Mouse (Mus musculus) embryonic facial prominence, embryonic 14.5 days (tissue): Measurements from ENCODE around the gene Cdc34. TPM values are rescaled to one million over a fixed set of nuclear protein-coding genes. Genes with fewer than 3 reads are reported as not detected.

Source experiments
- ATAC-seq: fragments of 200-750 bp; cut with Nextera tagmentation; 2 replicates; pipeline ENCODE4 v1.8.0; 2017; ENCODE audit warnings: low read depth, moderate number of reproducible peaks, moderate TSS enrichment
- DNase-seq: peaks from one replicate; pipeline ENCODE4 v3.0.0-alpha.2; 2015; ENCODE audit warnings: low spot score
- H3K27ac ChIP-seq: fragments of 300-500 bp; sonication (generic); replicated peaks from 2 replicates; pipeline ENCODE4 v1.5.1; 2014; ENCODE audit warnings: low read depth, mild to moderate bottlenecking, low read length, moderate library complexity
- H3K27me3 ChIP-seq: fragments of 300-500 bp; sonication (generic); replicated peaks from 2 replicates; pipeline ENCODE4 v1.6.1; 2014; ENCODE audit warnings: low read length; ENCODE audit not compliant: control insufficient read depth, insufficient read depth
- H3K36me3 ChIP-seq: fragments of 300-500 bp; sonication (generic); 2 replicates; pipeline ENCODE4 v1.6.1; 2014; ENCODE audit warnings: low read length, mixed read lengths; ENCODE audit not compliant: control insufficient read depth, insufficient read depth
- H3K4me1 ChIP-seq: fragments of 300-500 bp; sonication (generic); 2 replicates; pipeline ENCODE4 v1.6.1; 2014; ENCODE audit warnings: antibody characterized with exemption, low read length; ENCODE audit not compliant: control insufficient read depth, insufficient read depth
- H3K4me2 ChIP-seq: fragments of 300-500 bp; sonication (generic); 2 replicates; pipeline ENCODE4 v1.6.1; 2014; ENCODE audit warnings: low read depth, mild to moderate bottlenecking, low read length, moderate library complexity, mixed read lengths
- H3K4me3 ChIP-seq: fragments of 300-500 bp; sonication (generic); 2 replicates; pipeline ENCODE4 v1.5.1; 2014; ENCODE audit warnings: low read depth, mild to moderate bottlenecking, low read length
- H3K9ac ChIP-seq: fragments of 300-500 bp; sonication (generic); 2 replicates; pipeline ENCODE4 v1.6.1; 2014; ENCODE audit warnings: low read depth, mild to moderate bottlenecking, low read length, moderate library complexity, mixed read lengths
- H3K9me3 ChIP-seq: fragments of 300-500 bp; sonication (generic); 2 replicates; pipeline ENCODE4 v1.6.1; 2016; ENCODE audit warnings: low read length; ENCODE audit not compliant: control insufficient read depth
- WGBS: fragments of 180-500 bp; shearing (Covaris S2); extraction: QIAGEN DNeasy Blood & Tissue Kit; methylation state at CpG from one replicate; pipeline ENCODE4 v1.1.7; 2014; 5-methylcytosine and 5-hydroxymethylcytosine counted together
- polyA plus RNA-seq: library from polyadenylated mRNA; unstranded; fragments of >200 nt; fragmentation: Nextera tagmentation; extraction: Ambion mirVana; gene quantifications from 2 replicates; pipeline ENCODE4 v1.2.1, GENCODE M21; 2014

Gene Cdc34
- polyA plus RNA-seq, 1 experiment from 2014 or later: 106 TPM

- peak within 1 kb of the TSS; percentile 93 for H3K4me3 ChIP-seq
- DNase-seq (peak; percentile 95), ATAC-seq (peak; percentile 85)
- 0 out of 2 replicates have a peak, but pooled peaks cover 4% of the 10 kb centered on the region for H3K4me1 ChIP-seq
- no peaks in the 10 kb centered on the region for H3K9me3 ChIP-seq
- H3K36me3 ChIP-seq: no peaks in the 10 kb centered on the region
- no peaks in the 10 kb centered on the region for H3K27me3 ChIP-seq
- 0% methylated on average over 32 of the region's 45 CpGs for WGBS
- peak within 1 kb of the TSS; percentile 81 for H3K4me2 ChIP-seq
- H3K27ac ChIP-seq: peak within 1 kb of the TSS; percentile 92
- H3K9ac ChIP-seq: peak within 1 kb of the TSS; percentile 88
Measured at GRCm38 (mm10) chr10:79668771-79669575, 13.0 kb upstream of the Cdc34 start, which contains the start of gene Tpgs1. Gene Tpgs1 (plus strand): TSS chr10:79669369.

GRCm38 (mm10) chr10:79669576-79670057, 12.4 kb upstream of the Cdc34 start:
- under 1% methylated on average over 35 of the region's 47 CpGs for WGBS
- H3K36me3 ChIP-seq: no peaks in the 10 kb centered on the region
- H3K27ac ChIP-seq: peak overlapping the region; percentile 92
- no peaks in the 10 kb centered on the region for H3K27me3 ChIP-seq
- peak overlapping the region; percentile 81 for H3K4me2 ChIP-seq
- peak overlapping the region; percentile 88 for H3K9ac ChIP-seq
- peak; percentile 68 for ATAC-seq
- peak; percentile 88 for DNase-seq
- H3K9me3 ChIP-seq: no peaks in the 10 kb centered on the region
- H3K4me3 ChIP-seq: peak overlapping the region; percentile 93
- H3K4me1 ChIP-seq: 0 out of 2 replicates have a peak, but pooled peaks cover 4% of the 10 kb centered on the region

GRCm38 (mm10) chr10:79670071-79670888, 11.7 kb upstream of the Cdc34 start:
- Histone ChIP-seq H3K27ac (no peak overlapping the region), H3K4me2 (peak overlapping the region; percentile 81), H3K36me3 (no peaks in the 10 kb centered on the region), H3K4me3 (peak overlapping the region; percentile 93), H3K4me1 (0 out of 2 replicates have a peak, but pooled peaks cover 4% of the 10 kb centered on the region), H3K9me3 (no peaks in the 10 kb centered on the region), H3K27me3 (no peaks in the 10 kb centered on the region), H3K9ac (peak overlapping the region; percentile 88)
- 35% methylated on average over 15 of the region's 15 CpGs for WGBS
- DNase-seq (no peak), ATAC-seq (no peak)

- peaks cover 12% of the 10 kb centered on the region; the same call in 1 of the 2 replicates for H3K36me3 ChIP-seq
- H3K27me3 ChIP-seq: no peaks in the 10 kb centered on the region
- H3K4me1 ChIP-seq: 0 out of 2 replicates have a peak, but pooled peaks cover 4% of the 10 kb centered on the region
- no peak overlapping the region for H3K9ac ChIP-seq
- H3K4me3 ChIP-seq: no peak overlapping the region
- no peaks in the 10 kb centered on the region for H3K9me3 ChIP-seq
- no peak overlapping the region for H3K4me2 ChIP-seq
- 85% methylated on average over 6 of the region's 6 CpGs for WGBS
- DNase-seq (no peak), ATAC-seq (no peak)
- H3K27ac ChIP-seq: no peak overlapping the region
Measured at GRCm38 (mm10) chr10:79671396-79672087, 10.5 kb upstream of the Cdc34 start.

GRCm38 (mm10) chr10:79672088-79672455, 9.9 kb upstream of the Cdc34 start:
- ATAC-seq: no peak
- Histone ChIP-seq H3K4me3 (no peak overlapping the region), H3K4me2 (no peak overlapping the region), H3K27ac (no peak overlapping the region), H3K9me3 (no peaks in the 10 kb centered on the region), H3K36me3 (peaks cover 13% of the 10 kb centered on the region; the same call in 1 of the 2 replicates), H3K27me3 (no peaks in the 10 kb centered on the region), H3K9ac (no peak overlapping the region), H3K4me1 (0 out of 2 replicates have a peak, but pooled peaks cover 4% of the 10 kb centered on the region)
- DNase-seq: no peak
- WGBS: 72% methylated on average over 3 of the region's 3 CpGs

- H3K27me3 ChIP-seq: no peaks in the 10 kb centered on the region
- no peak overlapping the region for H3K4me3 ChIP-seq
Measured at GRCm38 (mm10) chr10:79673054-79673453, 8.9 kb upstream of the Cdc34 start.

GRCm38 (mm10) chr10:79675346-79676035, 6.5 kb upstream of the Cdc34 start:
- H3K27me3 ChIP-seq: no peaks in the 10 kb centered on the region
- no peak overlapping the region for H3K27ac ChIP-seq
- no peaks in the 10 kb centered on the region for H3K9me3 ChIP-seq
- H3K4me1 ChIP-seq: 0 out of 2 replicates have a peak, but pooled peaks cover under 1% of the 10 kb centered on the region
- ATAC-seq (no peak), DNase-seq (no peak)
- 57% methylated on average over 27 of the region's 44 CpGs for WGBS
- H3K4me2 ChIP-seq: no peak overlapping the region
- peaks cover 13% of the 10 kb centered on the region; the same call in 1 of the 2 replicates for H3K36me3 ChIP-seq
- no peak overlapping the region for H3K9ac ChIP-seq
- no peak overlapping the region for H3K4me3 ChIP-seq

More at GRCm38 (mm10) chr10:79673054-79673453, 8.9 kb upstream of the Cdc34 start:
- no peak overlapping the region for H3K4me2 ChIP-seq
- DNase-seq: no peak
- ATAC-seq: no peak
- 86% methylated on average over 3 of the region's 3 CpGs for WGBS
- no peak overlapping the region for H3K9ac ChIP-seq
- H3K4me1 ChIP-seq: 0 out of 2 replicates have a peak, but pooled peaks cover 4% of the 10 kb centered on the region
- H3K36me3 ChIP-seq: peaks cover 13% of the 10 kb centered on the region; the same call in 1 of the 2 replicates
- no peaks in the 10 kb centered on the region for H3K9me3 ChIP-seq
- H3K27ac ChIP-seq: no peak overlapping the region
